Mouse (Mus musculus) testis, postnatal 10 days (tissue): ENCODE measurements at regions not wholly inside any gene's neighbourhood (a gene's known extent, or its start where the extent isn't known, plus 50 kb on each side); places are given as distances from the start of the nearest gene placed in this dataset.

Experiments used
- DNase-seq: peaks from one replicate; pipeline ENCODE4 v3.0.0; 2021; ENCODE audit warnings: low spot score

GRCm38 (mm10) chr2:172613891-172614391 lies 64.5 kb downstream of the Tfap2c start:
- DNase-seq: no peak

GRCm38 (mm10) chr2:172615148-172615547 lies 65.8 kb downstream of the Tfap2c start:
- no peak for DNase-seq

- no peak for DNase-seq
Measured at GRCm38 (mm10) chr2:172615582-172615981, 66.2 kb downstream of the Tfap2c start.

- DNase-seq: no peak
Measured at GRCm38 (mm10) chr2:172619168-172619567, 69.8 kb downstream of the Tfap2c start.

GRCm38 (mm10) chr2:172620001-172620400 lies 70.6 kb downstream of the Tfap2c start:
- DNase-seq: no peak

GRCm38 (mm10) chr2:172623707-172624106 lies 74.3 kb downstream of the Tfap2c start:
- DNase-seq: no peak

- no peak for DNase-seq
Measured at GRCm38 (mm10) chr2:172627353-172628306, 78.2 kb downstream of the Tfap2c start.

- no peak for DNase-seq
Measured at GRCm38 (mm10) chr2:172630333-172630732, 80.9 kb downstream of the Tfap2c start.

GRCm38 (mm10) chr2:172642616-172643015 lies 93.2 kb downstream of the Tfap2c start:
- DNase-seq: no peak

GRCm38 (mm10) chr2:172643860-172644259 lies 94.5 kb downstream of the Tfap2c start:
- no peak for DNase-seq

GRCm38 (mm10) chr2:172644451-172644850 lies 95.1 kb downstream of the Tfap2c start:
- DNase-seq: no peak

- DNase-seq: no peak
Measured at GRCm38 (mm10) chr2:172648072-172648471, 98.7 kb downstream of the Tfap2c start.

GRCm38 (mm10) chr2:172660479-172660878 lies 111.1 kb downstream of the Tfap2c start:
- no peak for DNase-seq

- no peak for DNase-seq
Measured at GRCm38 (mm10) chr2:172660916-172661315, 111.5 kb downstream of the Tfap2c start.

- DNase-seq: no peak
Measured at GRCm38 (mm10) chr2:172661418-172661980, 112.1 kb downstream of the Tfap2c start.

- no peak for DNase-seq
Measured at GRCm38 (mm10) chr2:172662165-172662564, 112.8 kb downstream of the Tfap2c start.

GRCm38 (mm10) chr2:172663681-172664080 lies 114.3 kb downstream of the Tfap2c start:
- no peak for DNase-seq

GRCm38 (mm10) chr2:172673081-172673480 lies 123.7 kb downstream of the Tfap2c start:
- DNase-seq: no peak

GRCm38 (mm10) chr2:172674641-172675040 lies 125.2 kb downstream of the Tfap2c start:
- DNase-seq: no peak

- DNase-seq: no peak
Measured at GRCm38 (mm10) chr2:172675081-172675480, 125.7 kb downstream of the Tfap2c start.

GRCm38 (mm10) chr2:172690196-172690595 lies 140.8 kb downstream of the Tfap2c start:
- DNase-seq: no peak

- DNase-seq: no peak
Measured at GRCm38 (mm10) chr2:172690931-172691651, 141.7 kb downstream of the Tfap2c start.
